Mouse (Mus musculus) ES-E14 (cell line): ENCODE data around the gene Afm. TPM values are rescaled to one million over a fixed set of nuclear protein-coding genes. Genes with fewer than 3 reads are reported as not detected.

Experiments used
- DNase-seq: peaks from one replicate; pipeline ENCODE4 v3.0.0-alpha.2; 2013; ENCODE audit warnings: low read depth, low spot score
- H3K27ac ChIP-seq: 2 replicates; pipeline ENCODE4 v1.5.1; 2012; ENCODE audit warnings: low read depth, mild to moderate bottlenecking, low read length, moderate library complexity, mixed read lengths; ENCODE audit not compliant: poor library complexity, insufficient read depth, severe bottlenecking
- H3K36me3 ChIP-seq: 2 replicates; pipeline ENCODE4 v1.6.1; 2012; ENCODE audit warnings: mild to moderate bottlenecking, low read length, moderate library complexity, mixed read lengths; ENCODE audit not compliant: control insufficient read depth, poor library complexity, insufficient read depth, severe bottlenecking
- H3K4me1 ChIP-seq, 2 experiments: fragments of 150-350 bp in 1 of 2; sonication (generic) in 1 of 2; 2 replicates each; pipeline ENCODE4 v1.6.1; 2012; ENCODE audit warnings: low read length in 2 of 2, mild to moderate bottlenecking in 1 of 2, mixed read lengths in 1 of 2; ENCODE audit not compliant: control insufficient read depth in 2 of 2, insufficient read depth in 2 of 2, poor library complexity in 1 of 2
- H3K4me3 ChIP-seq, 2 experiments: fragments of 150-350 bp in 1 of 2; sonication (generic) in 1 of 2; 2 replicates each; pipeline ENCODE4 v1.5.1; 2012; ENCODE audit warnings: low read length in 2 of 2, low read depth in 1 of 2, mild to moderate bottlenecking in 1 of 2, mixed read lengths in 1 of 2; ENCODE audit not compliant: insufficient read depth in 1 of 2, poor library complexity in 1 of 2, severe bottlenecking in 1 of 2
- H3K9ac ChIP-seq: 2 replicates; pipeline ENCODE4 v1.6.1; 2012; ENCODE audit warnings: low read depth, mild to moderate bottlenecking, low read length, mixed read lengths; ENCODE audit not compliant: poor library complexity, insufficient read depth, severe bottlenecking
- H3K9me3 ChIP-seq: fragments of 150-350 bp; sonication (generic); 2 replicates; pipeline ENCODE4 v1.6.1; 2012; ENCODE audit warnings: low read depth, mild to moderate bottlenecking, low read length; ENCODE audit not compliant: control insufficient read depth, insufficient read depth
- CHD2 ChIP-seq: IDR thresholded peaks from 2 replicates; pipeline ENCODE4 v1.6.1; 2014; ENCODE audit warnings: mild to moderate bottlenecking, low read depth, low read length, inconsistent platforms
- HCFC1 ChIP-seq: IDR thresholded peaks from 2 replicates; pipeline ENCODE4 v1.6.1; 2012; ENCODE audit warnings: low read length, inconsistent platforms, borderline replicate concordance; ENCODE audit not compliant: insufficient read depth
- MAFK ChIP-seq: IDR thresholded peaks from 2 replicates; pipeline ENCODE4 v1.6.1; 2014; ENCODE audit warnings: mild to moderate bottlenecking, low read depth, low read length, inconsistent platforms; ENCODE audit not compliant: insufficient read depth
- ZC3H11A ChIP-seq: IDR thresholded peaks from 2 replicates; pipeline ENCODE4 v1.6.1; 2012; ENCODE audit warnings: low read depth, mild to moderate bottlenecking, inconsistent platforms, low read length, borderline replicate concordance
- ZNF384 ChIP-seq: IDR thresholded peaks from 2 replicates; pipeline ENCODE4 v1.6.1; 2012; ENCODE audit warnings: low read depth, low read length, inconsistent platforms
- in situ Hi-C, 2 experiments: fragments of 600-800 bp; cut with MboI; formaldehyde crosslinking; loops; one replicate each; pipeline ENCODE4 v1.15.1; 2025; ENCODE audit warnings: low sequenced_read_pairs in 2 of 2, inconsistent platforms in 1 of 2; ENCODE audit not compliant: unreplicated experiment in 2 of 2
- total RNA-seq: library from RNA; depleted of rRNA; stranded (reverse); fragments of 300-350 nt; gene quantifications from 2 replicates; pipeline ENCODE4 v1.2.3, GENCODE M21; 2012

Afm gene
- total RNA-seq, 1 experiment, result not detected

DNA sequence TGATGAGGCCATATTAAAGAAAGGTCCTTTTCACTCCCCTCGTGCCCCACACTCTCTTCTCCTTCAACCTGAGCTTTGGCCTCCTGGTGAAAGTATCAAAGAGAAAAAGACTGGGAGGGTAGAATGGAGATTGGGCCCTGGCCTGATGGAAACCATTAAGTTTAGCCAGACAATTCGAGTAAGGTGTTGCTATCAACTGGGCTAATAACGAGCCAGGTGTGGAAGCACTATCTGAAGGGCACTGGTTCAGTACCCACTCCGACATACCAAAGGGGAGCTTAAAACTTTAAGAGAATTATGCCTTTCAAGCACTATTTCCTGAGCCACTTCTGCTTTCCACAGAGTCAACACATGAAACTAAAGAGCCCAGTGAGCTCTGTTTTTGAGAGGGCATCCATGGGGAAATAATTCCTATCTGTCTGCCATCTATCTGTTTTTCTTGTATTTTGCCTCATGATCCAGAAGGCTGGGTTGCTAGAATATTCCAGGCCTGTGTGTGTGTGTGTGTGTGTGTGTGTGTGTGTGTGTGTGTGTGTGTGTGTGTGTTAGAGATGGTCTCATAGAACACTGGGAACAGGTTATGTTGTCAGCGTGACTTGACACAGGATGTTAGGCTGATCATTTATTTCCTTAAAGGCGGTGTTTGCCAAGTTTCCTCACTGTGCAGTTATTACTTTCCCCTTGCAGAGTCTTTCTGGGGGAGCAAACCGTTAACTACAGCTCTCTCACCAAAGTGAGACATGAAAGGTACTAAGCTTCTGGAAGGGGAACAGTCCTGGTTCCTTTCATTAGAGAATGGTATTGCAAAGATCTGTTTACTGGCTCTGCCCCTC is 41.2 kb upstream of the Afm start:
- no peaks in the 10 kb centered on the region for H3K36me3 ChIP-seq
- TF ChIP-seq ZNF384 (no peak), CHD2 (no peak), ZC3H11A (no peak), HCFC1 (no peak), MAFK (no peak)

DNA sequence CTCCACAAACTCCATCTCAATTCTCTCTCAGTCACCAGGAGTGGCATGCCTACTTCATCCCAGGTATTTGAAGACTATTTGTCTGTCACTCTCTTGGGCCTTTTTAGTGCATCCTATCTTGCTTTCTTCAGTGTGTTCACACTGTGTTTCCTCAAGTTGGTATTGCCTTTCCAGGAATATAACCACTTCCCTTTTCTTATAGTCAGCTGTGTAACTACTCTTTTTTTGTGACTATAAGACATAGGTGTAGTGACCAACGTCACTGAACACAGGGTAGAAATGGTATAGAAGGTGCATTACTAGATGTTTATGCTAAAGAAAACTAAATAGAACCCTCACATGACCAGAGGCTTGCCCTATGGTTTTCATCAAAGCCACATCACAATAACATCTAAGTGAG is 39.8 kb upstream of the Afm start:
- TF ChIP-seq CHD2, result no peak
- TF ChIP-seq MAFK, result no peak
- no peak for TF ChIP-seq ZC3H11A
- no peak for TF ChIP-seq HCFC1
- TF ChIP-seq ZNF384, result no peak
- H3K4me3 ChIP-seq, result no peak overlapping the region
- no peaks in the 10 kb centered on the region for H3K9me3 ChIP-seq
- DNase-seq, result no peak
- no peaks in the 10 kb centered on the region for H3K36me3 ChIP-seq
- H3K9ac ChIP-seq, result no peak overlapping the region
- in situ Hi-C loops, result no loop called here
- H3K27ac ChIP-seq, result no peak overlapping the region
- no peaks in the 10 kb centered on the region for H3K4me1 ChIP-seq

More for the DNA sequence above, 41.2 kb upstream of the Afm start:
- no peak overlapping the region for H3K9ac ChIP-seq
- no peaks in the 10 kb centered on the region for H3K4me1 ChIP-seq
- in situ Hi-C loops, result no loop called here
- H3K9me3 ChIP-seq, result no peaks in the 10 kb centered on the region
- no peak for DNase-seq
- no peak overlapping the region for H3K4me3 ChIP-seq
- H3K27ac ChIP-seq, result no peak overlapping the region

DNA sequence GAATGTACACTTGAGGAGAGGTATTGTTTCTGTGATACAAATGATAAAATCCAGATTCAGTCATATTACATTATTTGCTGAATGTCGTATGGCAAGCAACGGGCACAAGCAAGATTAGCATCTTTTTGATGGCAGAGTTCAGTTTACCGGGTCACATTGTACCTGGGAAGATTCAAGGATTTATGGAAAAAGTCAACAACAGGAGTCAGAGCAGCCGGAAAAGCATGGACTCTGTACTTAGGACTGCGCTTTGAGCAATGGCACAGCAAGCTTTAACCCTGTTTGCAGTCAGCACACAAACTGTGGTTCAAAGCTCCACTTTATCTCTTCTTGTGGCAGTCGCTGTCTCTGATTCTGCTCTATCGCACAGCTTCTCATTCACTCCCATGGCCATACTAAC is 33.1 kb upstream of the Afm start:
- Histone ChIP-seq H3K36me3 (no peaks in the 10 kb centered on the region), H3K4me3 (no peak overlapping the region), H3K9ac (no peak overlapping the region), H3K9me3 (no peaks in the 10 kb centered on the region), H3K27ac (no peak overlapping the region), H3K4me1 (no peaks in the 10 kb centered on the region)
- in situ Hi-C loops, result no loop called here
- TF ChIP-seq HCFC1 (no peak), ZNF384 (no peak), ZC3H11A (no peak), MAFK (no peak), CHD2 (no peak)
- no peak for DNase-seq

DNA sequence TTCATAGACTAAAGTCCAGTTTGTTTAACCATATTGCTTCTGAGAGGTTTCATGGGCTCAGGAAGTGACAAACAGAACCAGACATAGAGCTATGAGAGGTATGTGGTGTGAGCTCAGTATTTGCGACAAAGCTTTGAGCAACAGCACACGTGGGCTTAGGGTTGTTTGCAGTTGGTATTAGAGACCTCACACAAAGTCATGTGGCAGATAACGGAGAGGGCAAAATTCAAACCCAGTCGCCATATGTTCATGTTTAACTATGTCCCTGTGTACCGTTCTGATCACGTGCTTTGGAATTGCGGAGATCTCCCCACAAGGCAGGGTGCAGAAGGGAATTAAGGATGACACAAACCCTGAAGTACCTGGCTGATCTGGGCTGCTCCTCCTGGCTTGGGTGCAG is 30.4 kb upstream of the Afm start:
- Histone ChIP-seq H3K9ac (no peak overlapping the region), H3K27ac (no peak overlapping the region), H3K4me3 (no peak overlapping the region), H3K4me1 (no peaks in the 10 kb centered on the region), H3K9me3 (no peaks in the 10 kb centered on the region), H3K36me3 (no peaks in the 10 kb centered on the region)
- DNase-seq, result no peak
- TF ChIP-seq ZC3H11A (no peak), ZNF384 (no peak), HCFC1 (no peak), MAFK (no peak), CHD2 (no peak)
- in situ Hi-C loops, result no loop called here
